Mouse (Mus musculus): ENCODE data around the gene Ccdc183.

Gene Ccdc183

GRCm38 (mm10) chr2:25607761-25608622 is 9.5 kb downstream of the Ccdc183 start, which contains the start of gene Rabl6:
Gene Rabl6 (minus strand): TSS chr2:25608521.
- peak; percentile 93 to 95 for DNase-seq

GRCm38 (mm10) chr2:25602526-25602925 is 15.0 kb downstream of the Ccdc183 start:
- DNase-seq = peak in 1 of 2 experiments; percentile 33

GRCm38 (mm10) chr2:25600037-25600436 is 17.4 kb downstream of the Ccdc183 start:
- DNase-seq = no peak

GRCm38 (mm10) chr2:25598749-25599148 is 18.7 kb downstream of the Ccdc183 start:
- DNase-seq = no peak

- DNase-seq = no peak
Observed at GRCm38 (mm10) chr2:25596765-25597510, 20.5 kb downstream of the Ccdc183 start.

- peak; percentile 64 to 73 for DNase-seq
Observed at GRCm38 (mm10) chr2:25591863-25592262, 25.6 kb downstream of the Ccdc183 start.

- no peak for DNase-seq
Observed at GRCm38 (mm10) chr2:25588227-25588907, 29.1 kb downstream of the Ccdc183 start.

- DNase-seq = no peak
Observed at GRCm38 (mm10) chr2:25587290-25587689, 30.2 kb downstream of the Ccdc183 start.

GRCm38 (mm10) chr2:25585601-25586000 is 31.9 kb downstream of the Ccdc183 start:
- DNase-seq = peak in 1 of 2 experiments; percentile 63

GRCm38 (mm10) chr2:25584856-25585255 is 32.6 kb downstream of the Ccdc183 start:
- peak in 1 of 2 experiments; percentile 33 for DNase-seq

- DNase-seq = peak; percentile 63 to 67
Observed at GRCm38 (mm10) chr2:25584152-25584551, 33.3 kb downstream of the Ccdc183 start.

- DNase-seq = peak; percentile 45 to 55
Observed at GRCm38 (mm10) chr2:25583571-25583970, 33.9 kb downstream of the Ccdc183 start.

- peak; percentile 47 to 48 for DNase-seq
Observed at GRCm38 (mm10) chr2:25583120-25583481, 34.4 kb downstream of the Ccdc183 start.

- DNase-seq = peak; percentile 73 to 80
Observed at GRCm38 (mm10) chr2:25582466-25583119, 34.9 kb downstream of the Ccdc183 start.

- peak; percentile 94 to 97 for DNase-seq
Observed at GRCm38 (mm10) chr2:25581901-25582301, 35.6 kb downstream of the Ccdc183 start.

- DNase-seq = peak; percentile 88 to 91
Observed at GRCm38 (mm10) chr2:25581294-25581864, 36.1 kb downstream of the Ccdc183 start, which contains the start of gene Ajm1. Gene Ajm1 (minus strand): TSS chr2:25581757.

- peak; percentile 63 to 70 for DNase-seq
Observed at GRCm38 (mm10) chr2:25580621-25581101, 36.8 kb downstream of the Ccdc183 start.

- peak; percentile 90 to 91 for DNase-seq
Observed at GRCm38 (mm10) chr2:25579737-25580460, 37.6 kb downstream of the Ccdc183 start.

GRCm38 (mm10) chr2:25578796-25579736 is 38.4 kb downstream of the Ccdc183 start:
- DNase-seq = peak; percentile 72 to 75

Measured in cerebellum, postnatal 14 days (tissue).